Mouse (Mus musculus) stomach, postnatal 0 days (tissue): ENCODE data around the gene N6amt1.

Experiments
- CTCF ChIP-seq: IDR thresholded peaks from 2 replicates; pipeline ENCODE4 v1.5.1; 2016; ENCODE audit warnings: antibody characterized with exemption, low read depth, mild to moderate bottlenecking, moderate library complexity
- EP300 ChIP-seq: optimal IDR thresholded peaks from 2 replicates; pipeline ENCODE3; 2016; ENCODE audit warnings: antibody characterized with exemption

DNA sequence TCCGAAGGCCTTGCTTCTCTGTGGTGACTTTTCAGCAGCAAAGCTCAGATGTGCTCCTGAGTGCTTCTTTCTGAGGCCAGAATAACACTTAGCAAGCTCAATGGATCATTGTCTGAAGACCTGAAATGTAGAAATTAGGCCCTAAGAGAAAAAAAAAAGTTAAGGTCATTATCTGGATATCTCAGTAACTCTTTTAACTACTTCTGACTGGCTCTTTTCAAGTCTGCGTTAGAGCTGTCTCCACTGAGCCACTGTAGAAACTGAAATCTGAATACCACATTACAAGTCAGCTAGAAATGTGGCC lies 33.8 kb upstream of the N6amt1 start:
- no peak for TF ChIP-seq EP300
- TF ChIP-seq CTCF = no peak
